Mouse (Mus musculus) C2C12 (cell line): ENCODE measurements at regions not wholly inside any gene's neighbourhood (a gene's known extent, or its start where the extent isn't known, plus 50 kb on each side); places are given as distances from the start of the nearest gene placed in this dataset.

ENCODE experiments used
- CTCF ChIP-seq: IDR thresholded peaks from one replicate; pipeline ENCODE4 v1.5.1; 2011; ENCODE audit not compliant: control insufficient read depth, insufficient read depth, insufficient read length
- MYOD1 ChIP-seq: IDR thresholded peaks from one replicate; pipeline ENCODE4 v1.6.1; 2011; ENCODE audit warnings: low read depth; ENCODE audit not compliant: control insufficient read depth, insufficient read length
- MYOG ChIP-seq: IDR thresholded peaks from one replicate; pipeline ENCODE4 v1.6.1; 2011; ENCODE audit not compliant: control insufficient read depth, insufficient read length; ENCODE audit errors: extremely low read depth

GRCm38 (mm10) chrX:11815864-11816263 lies 344.3 kb downstream of the Bcor start:
- TF ChIP-seq MYOG: no peak
- no peak for TF ChIP-seq CTCF
- TF ChIP-seq MYOD1: no peak
